Mouse (Mus musculus): ENCODE results near the gene Ms4a15.

Gene Ms4a15

GRCm38 (mm10) chr19:10993150-10993549, at the start of gene Ms4a15:
Ms4a15 (minus strand) TSS chr19:10993250.
- no peak for DNase-seq (ENCODE audit: low spot score)

GRCm38 (mm10) chr19:11037570-11037969, 44.5 kb upstream of the Ms4a15 start:
- DNase-seq (ENCODE audit: low spot score) = no peak

- DNase-seq (ENCODE audit: low spot score) = no peak
Measured at GRCm38 (mm10) chr19:11022382-11022781, 29.3 kb upstream of the Ms4a15 start.

- no peak for DNase-seq (ENCODE audit: low spot score)
Measured at GRCm38 (mm10) chr19:11017891-11018290, 24.8 kb upstream of the Ms4a15 start, which contains the start of gene Ms4a18. Ms4a18 (minus strand) TSS chr19:11018031.

GRCm38 (mm10) chr19:11017251-11017650, 24.2 kb upstream of the Ms4a15 start:
- no peak for DNase-seq (ENCODE audit: low spot score)

- DNase-seq (ENCODE audit: low spot score) = no peak
Measured at GRCm38 (mm10) chr19:11015998-11016397, 22.9 kb upstream of the Ms4a15 start.

- DNase-seq (ENCODE audit: low spot score) = no peak
Measured at GRCm38 (mm10) chr19:11015468-11015867, 22.4 kb upstream of the Ms4a15 start.

GRCm38 (mm10) chr19:10991911-10992310, 1.1 kb downstream of the Ms4a15 start:
- no peak for DNase-seq (ENCODE audit: low spot score)

- no peak for DNase-seq (ENCODE audit: low spot score)
Measured at GRCm38 (mm10) chr19:10990751-10991150, 2.3 kb downstream of the Ms4a15 start.

- no peak for DNase-seq (ENCODE audit: low spot score)
Measured at GRCm38 (mm10) chr19:10988563-10988962, 4.5 kb downstream of the Ms4a15 start.

- no peak for DNase-seq (ENCODE audit: low spot score)
Measured at GRCm38 (mm10) chr19:10985889-10986288, 7.2 kb downstream of the Ms4a15 start.

GRCm38 (mm10) chr19:10984551-10984950, 8.5 kb downstream of the Ms4a15 start:
- no peak for DNase-seq (ENCODE audit: low spot score)

- no peak for DNase-seq (ENCODE audit: low spot score)
Measured at GRCm38 (mm10) chr19:10983146-10983545, 9.9 kb downstream of the Ms4a15 start.

GRCm38 (mm10) chr19:10980210-10980609, 12.8 kb downstream of the Ms4a15 start:
- DNase-seq (ENCODE audit: low spot score) = no peak

- peak; percentile 58 for DNase-seq (ENCODE audit: low spot score)
Measured at GRCm38 (mm10) chr19:10979184-10980168, 13.6 kb downstream of the Ms4a15 start.

GRCm38 (mm10) chr19:10976318-10976717, 16.7 kb downstream of the Ms4a15 start:
- no peak for DNase-seq (ENCODE audit: low spot score)

- DNase-seq (ENCODE audit: low spot score) = no peak
Measured at GRCm38 (mm10) chr19:10975187-10975586, 17.9 kb downstream of the Ms4a15 start.

GRCm38 (mm10) chr19:10974238-10974865, 18.7 kb downstream of the Ms4a15 start, which contains the start of gene Ms4a10:
Ms4a10 (minus strand) TSS chr19:10974670.
- DNase-seq (ENCODE audit: low spot score) = no peak

GRCm38 (mm10) chr19:10973187-10973586, 19.9 kb downstream of the Ms4a15 start:
- DNase-seq (ENCODE audit: low spot score) = no peak

- no peak for DNase-seq (ENCODE audit: low spot score)
Measured at GRCm38 (mm10) chr19:10972660-10973059, 20.4 kb downstream of the Ms4a15 start.

- no peak for DNase-seq (ENCODE audit: low spot score)
Measured at GRCm38 (mm10) chr19:10970457-10970856, 22.6 kb downstream of the Ms4a15 start.

- DNase-seq (ENCODE audit: low spot score) = no peak
Measured at GRCm38 (mm10) chr19:10968578-10968977, 24.5 kb downstream of the Ms4a15 start.

- no peak for DNase-seq (ENCODE audit: low spot score)
Measured at GRCm38 (mm10) chr19:10965721-10966120, 27.3 kb downstream of the Ms4a15 start.
